8 mouse cellular contexts compared by ENCODE assay signal in the genomic region with DNA sequence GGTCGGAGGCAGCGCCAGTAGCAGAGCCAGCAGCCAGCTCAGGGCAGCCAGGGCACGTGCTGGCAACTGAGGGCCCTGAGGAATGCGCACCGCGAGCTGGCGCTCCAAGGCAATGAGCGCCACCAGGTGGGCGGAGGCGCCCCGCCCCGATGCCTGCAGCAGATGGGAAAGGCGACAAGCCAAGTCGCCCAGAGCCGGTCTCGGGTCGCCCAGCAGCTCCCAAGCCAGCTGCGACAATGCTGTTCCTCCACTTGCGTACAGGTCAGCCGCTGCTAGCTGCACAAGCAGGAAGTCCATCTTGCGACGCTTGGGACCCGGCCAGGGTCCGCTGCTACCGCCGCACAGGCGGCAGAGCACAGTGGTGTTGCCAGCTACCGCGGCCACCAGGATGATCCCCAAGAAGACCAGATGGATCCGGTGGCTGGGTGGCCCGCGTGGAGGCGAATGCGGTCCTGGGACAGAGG. TPM values are rescaled to one million over a fixed set of nuclear protein-coding genes. Genes with fewer than 3 reads are reported as not detected.
A peak's percentile ranks its signal among the peaks of the same experiment; 100 is the strongest.
DNase-seq lines count a peak whose midpoint lies in the region; ATAC-seq lines count a peak whose summit lies in the region.

No protein-coding gene starts in this region.

- peaks cover 38% of the 10 kb centered on the region for H3K27me3 ChIP-seq in intestine, embryonic 15.5 days (replicated peaks)

- no peaks in the 10 kb centered on the region for H3K36me3 ChIP-seq in intestine, embryonic 15.5 days

- peak; percentile 94 for ATAC-seq in intestine, embryonic 15.5 days
- peak; percentile 84 for ATAC-seq in megakaryocyte-erythroid progenitor cell, adult 5-6 weeks (replicated peaks; ENCODE audit: low FRiP score, low TSS enrichment, poor library complexity, severe bottlenecking)

- peak overlapping the region; percentile 9 for H3K9ac ChIP-seq in intestine, embryonic 15.5 days

- peak overlapping the region; percentile 96 for H3K4me2 ChIP-seq in intestine, embryonic 15.5 days (replicated peaks)

- WGBS in intestine, embryonic 15.5 days, result under 1% methylated on average over 34 of the region's 34 CpGs

- peak; percentile 74 for DNase-seq in adrenal gland, postnatal 14 days
- DNase-seq in embryo, embryonic 11.5 days (ENCODE audit: low read depth, low spot score), result peak; percentile 58
- DNase-seq in gastrocnemius, postnatal 36 days, result peak; percentile 19 to 29
- DNase-seq in left cerebral cortex, postnatal 25 days (ENCODE audit: low spot score in 2 of 2), result peak; percentile 75 to 80
- DNase-seq in right cerebral cortex, postnatal 10 days (ENCODE audit: low spot score in 2 of 2), result peak; percentile 78 to 80
- peak; percentile 32 to 60 for DNase-seq in urinary bladder, postnatal 4 days (ENCODE audit: low spot score in 2 of 2)

- intact Hi-C loops in gastrocnemius, postnatal 36 days (cut with DNase I), result no loop called here
- intact Hi-C loops in left cerebral cortex, postnatal 25 days (cut with DNase I), result loop anchor here (5.0 kb wide), 1 partner anchor 114 kb away; the partner anchor contains the start of gene Rhobtb3

- H3K27ac ChIP-seq in intestine, embryonic 15.5 days, result no peak overlapping the region

- H3K4me3 ChIP-seq in intestine, embryonic 15.5 days (replicated peaks), result peak overlapping the region; percentile 40

- H3K9me3 ChIP-seq in intestine, embryonic 15.5 days, result no peaks in the 10 kb centered on the region

- H3K4me1 ChIP-seq in intestine, embryonic 15.5 days (replicated peaks), result peaks cover 15% of the 10 kb centered on the region

RNA-seq across cellular contexts. Expression of gene Gpr150, which starts 0.5 kb away (rescaled TPM):
- not detected in 2 replicates for total RNA-seq in adrenal gland, postnatal 14 days (2021)
- not detected for total RNA-seq in gastrocnemius, postnatal 36 days (2021)
- 0.15 and 0.25 TPM in 2 replicates for polyA plus RNA-seq in intestine, embryonic 15.5 days (2015; fragmentation: Nextera tagmentation; extraction: Ambion mirVana)
- 1 to 10 TPM; 3.2 to 4.0 TPM for total RNA-seq in left cerebral cortex, postnatal 25 days (2021)
- 0.96 TPM in 1 of 2 replicates, not detected in the other for total RNA-seq in megakaryocyte-erythroid progenitor cell, adult 5-6 weeks (2014; fragmentation: Nextera tagmentation)
- total RNA-seq in megakaryocyte-erythroid progenitor cell, adult 5-6 weeks (2017), result 0.99 TPM in 1 of 2 replicates, not detected in the other

RNA-seq across cellular contexts. Expression of gene Rfesd, which starts 37.8 kb away (rescaled TPM):
- 17.3 and 19.1 TPM in 2 replicates for total RNA-seq in adrenal gland, postnatal 14 days (2021)
- 10 to 100 TPM; 17.6 to 19.6 TPM for total RNA-seq in gastrocnemius, postnatal 36 days (2021)
- polyA plus RNA-seq in intestine, embryonic 15.5 days (2015; fragmentation: Nextera tagmentation; extraction: Ambion mirVana), result 19.9 and 21.2 TPM in 2 replicates
- total RNA-seq in left cerebral cortex, postnatal 25 days (2021), result 10 to 100 TPM; 15.7 to 18.8 TPM
- 71.4 and 90.7 TPM in 2 replicates for total RNA-seq in megakaryocyte-erythroid progenitor cell, adult 5-6 weeks (2014; fragmentation: Nextera tagmentation)
- 63.8 and 68.1 TPM in 2 replicates for total RNA-seq in megakaryocyte-erythroid progenitor cell, adult 5-6 weeks (2017)

RNA-seq across cellular contexts. Expression of gene Arsk, which starts 42.2 kb away (rescaled TPM):
- 6.7 and 7.7 TPM in 2 replicates for total RNA-seq in adrenal gland, postnatal 14 days (2021)
- total RNA-seq in gastrocnemius, postnatal 36 days (2021), result 1 to 10 TPM; 3.9 to 4.3 TPM
- 4.1 and 5.6 TPM in 2 replicates for polyA plus RNA-seq in intestine, embryonic 15.5 days (2015; fragmentation: Nextera tagmentation; extraction: Ambion mirVana)
- 1 to 10 TPM; 4.1 to 4.6 TPM for total RNA-seq in left cerebral cortex, postnatal 25 days (2021)
- 12.3 and 14.9 TPM in 2 replicates for total RNA-seq in megakaryocyte-erythroid progenitor cell, adult 5-6 weeks (2014; fragmentation: Nextera tagmentation)
- total RNA-seq in megakaryocyte-erythroid progenitor cell, adult 5-6 weeks (2017), result 8.4 and 14.1 TPM in 2 replicates

RNA-seq across cellular contexts. Expression of gene Ttc37, which starts 42.2 kb away (rescaled TPM):
- total RNA-seq in adrenal gland, postnatal 14 days (2021), result 24.6 and 27.6 TPM in 2 replicates
- 10 to 100 TPM; 11.6 to 13.0 TPM for total RNA-seq in gastrocnemius, postnatal 36 days (2021)
- polyA plus RNA-seq in intestine, embryonic 15.5 days (2015; fragmentation: Nextera tagmentation; extraction: Ambion mirVana), result 10.3 and 11.2 TPM in 2 replicates
- 10 to 100 TPM; 17.6 to 19.1 TPM for total RNA-seq in left cerebral cortex, postnatal 25 days (2021)
- total RNA-seq in megakaryocyte-erythroid progenitor cell, adult 5-6 weeks (2014; fragmentation: Nextera tagmentation), result 22.0 and 32.6 TPM in 2 replicates
- 33.9 and 38.7 TPM in 2 replicates for total RNA-seq in megakaryocyte-erythroid progenitor cell, adult 5-6 weeks (2017)

Comparison
In these comparisons a context has a peak if more than half of its experiments do, and no peak if none do; other contexts are left out.
1. DNase-seq: peak in every context shown above with its lines; median percentile 79 in right cerebral cortex, postnatal 10 days; 78 in left cerebral cortex, postnatal 25 days; 74 in adrenal gland, postnatal 14 days; 58 in embryo, embryonic 11.5 days; 46 in urinary bladder, postnatal 4 days; 24 in gastrocnemius, postnatal 36 days.